Mouse (Mus musculus): Measurements from ENCODE around the gene Mier3. TPM values are rescaled to one million over a fixed set of nuclear protein-coding genes. Genes with fewer than 3 reads are reported as not detected.

Mier3 gene
- polyA plus RNA-seq, 2 experiments: 23.3 to 31.2 TPM

GRCm38 (mm10) chr13:111658501-111659280 lies 22.1 kb upstream of the Mier3 start:
- TF ChIP-seq POLR2A (IDR thresholded peaks at IDR 0.05; ENCODE audit: borderline replicate concordance, extremely low read depth, insufficient read depth, insufficient read length): no peak
- H3K4me2 ChIP-seq (replicated peaks; ENCODE audit: low read depth, low read length, severe bottlenecking): peak overlapping the region; percentile 16
- H3K4me1 ChIP-seq (ENCODE audit: control insufficient read depth, insufficient read depth, low read length): peaks cover 21% of the 10 kb centered on the region
- H3K9me3 ChIP-seq (ENCODE audit: control insufficient read depth, low read length): no peaks in the 10 kb centered on the region
- no peaks in the 10 kb centered on the region for H3K27me3 ChIP-seq (ENCODE audit: control insufficient read depth, insufficient read depth, low read length)
- ATAC-seq (ENCODE audit: low FRiP score, low read depth) (peak; percentile 87), DNase-seq (ENCODE audit: low spot score) (peak; percentile 79)
- peak overlapping the region; percentile 81 for H3K27ac ChIP-seq (replicated peaks; ENCODE audit: low read depth, low read length)
- H3K4me3 ChIP-seq (replicated peaks; ENCODE audit: low read length): no peak overlapping the region
- WGBS: 26% methylated on average over 12 of the region's 12 CpGs
- no peak overlapping the region for H3K9ac ChIP-seq (ENCODE audit: low read depth, low read length, severe bottlenecking)
- H3K36me3 ChIP-seq (ENCODE audit: control insufficient read depth, insufficient read depth, low read length): no peaks in the 10 kb centered on the region

- H3K9ac ChIP-seq (ENCODE audit: low read depth, low read length, severe bottlenecking): no peak overlapping the region
- H3K27me3 ChIP-seq (ENCODE audit: control insufficient read depth, insufficient read depth, low read length): no peaks in the 10 kb centered on the region
- no peak overlapping the region for H3K27ac ChIP-seq (replicated peaks; ENCODE audit: low read depth, low read length)
- H3K4me3 ChIP-seq (replicated peaks; ENCODE audit: low read length): no peak overlapping the region
- no peak for TF ChIP-seq POLR2A (IDR thresholded peaks at IDR 0.05; ENCODE audit: borderline replicate concordance, extremely low read depth, insufficient read depth, insufficient read length)
- H3K9me3 ChIP-seq (ENCODE audit: control insufficient read depth, low read length): no peaks in the 10 kb centered on the region
- no peak for DNase-seq (ENCODE audit: low spot score)
- no peak for ATAC-seq (ENCODE audit: low FRiP score, low read depth)
- H3K36me3 ChIP-seq (ENCODE audit: control insufficient read depth, insufficient read depth, low read length): no peaks in the 10 kb centered on the region
- H3K4me1 ChIP-seq (ENCODE audit: control insufficient read depth, insufficient read depth, low read length): peaks cover 21% of the 10 kb centered on the region
- H3K4me2 ChIP-seq (replicated peaks; ENCODE audit: low read depth, low read length, severe bottlenecking): no peak overlapping the region; the same call in 1 of the 2 replicates
- WGBS: 72% methylated on average over 8 of the region's 8 CpGs
Measured at GRCm38 (mm10) chr13:111659430-111659829, 21.3 kb upstream of the Mier3 start.

GRCm38 (mm10) chr13:111660072-111660471 lies 20.7 kb upstream of the Mier3 start:
- no peak overlapping the region for H3K27ac ChIP-seq (replicated peaks; ENCODE audit: low read depth, low read length)
- H3K4me2 ChIP-seq (replicated peaks; ENCODE audit: low read depth, low read length, severe bottlenecking): no peak overlapping the region
- no peak for TF ChIP-seq POLR2A (IDR thresholded peaks at IDR 0.05; ENCODE audit: borderline replicate concordance, extremely low read depth, insufficient read depth, insufficient read length)
- H3K36me3 ChIP-seq (ENCODE audit: control insufficient read depth, insufficient read depth, low read length): no peaks in the 10 kb centered on the region
- peaks cover 21% of the 10 kb centered on the region for H3K4me1 ChIP-seq (ENCODE audit: control insufficient read depth, insufficient read depth, low read length)
- no peaks in the 10 kb centered on the region for H3K9me3 ChIP-seq (ENCODE audit: control insufficient read depth, low read length)
- no peak for DNase-seq (ENCODE audit: low spot score)
- no peak for ATAC-seq (ENCODE audit: low FRiP score, low read depth)
- no peak overlapping the region for H3K4me3 ChIP-seq (replicated peaks; ENCODE audit: low read length)
- no peaks in the 10 kb centered on the region for H3K27me3 ChIP-seq (ENCODE audit: control insufficient read depth, insufficient read depth, low read length)
- 34% methylated on average over 13 of the region's 13 CpGs for WGBS
- no peak overlapping the region for H3K9ac ChIP-seq (ENCODE audit: low read depth, low read length, severe bottlenecking)

DNA sequence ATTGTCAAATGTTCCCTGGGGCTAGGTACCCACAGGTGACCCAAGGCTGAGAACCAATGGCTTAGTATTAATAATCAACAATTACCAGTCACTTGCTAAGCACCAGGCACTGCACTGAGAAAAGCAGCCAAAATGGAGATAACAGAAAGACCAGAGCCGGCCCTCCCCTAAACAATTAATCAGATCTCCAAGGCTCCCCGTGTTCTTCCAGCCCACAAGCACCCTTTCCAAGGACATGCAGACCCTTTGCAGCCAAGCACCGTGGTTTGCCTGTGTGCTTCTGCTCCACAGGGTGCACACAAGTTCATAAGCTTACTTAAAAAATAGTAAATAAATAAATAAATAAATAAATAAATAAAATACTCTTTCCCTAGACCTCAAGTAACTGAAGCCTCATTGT lies 20.2 kb upstream of the Mier3 start:
- DNase-seq (ENCODE audit: low spot score): no peak
- Histone ChIP-seq H3K4me1 (ENCODE audit: control insufficient read depth, insufficient read depth, low read length) (peaks cover 21% of the 10 kb centered on the region), H3K36me3 (ENCODE audit: control insufficient read depth, insufficient read depth, low read length) (no peaks in the 10 kb centered on the region), H3K9ac (ENCODE audit: low read depth, low read length, severe bottlenecking) (no peak overlapping the region), H3K27me3 (ENCODE audit: control insufficient read depth, insufficient read depth, low read length) (no peaks in the 10 kb centered on the region), H3K4me3 (replicated peaks; ENCODE audit: low read length) (no peak overlapping the region), H3K4me2 (replicated peaks; ENCODE audit: low read depth, low read length, severe bottlenecking) (no peak overlapping the region), H3K9me3 (ENCODE audit: control insufficient read depth, low read length) (no peaks in the 10 kb centered on the region), H3K27ac (replicated peaks; ENCODE audit: low read depth, low read length) (no peak overlapping the region)
- ATAC-seq (ENCODE audit: low FRiP score, low read depth): no peak
- TF ChIP-seq POLR2A (IDR thresholded peaks at IDR 0.05; ENCODE audit: borderline replicate concordance, extremely low read depth, insufficient read depth, insufficient read length): no peak
- WGBS: 64% methylated on average over 3 of the region's 3 CpGs

DNA sequence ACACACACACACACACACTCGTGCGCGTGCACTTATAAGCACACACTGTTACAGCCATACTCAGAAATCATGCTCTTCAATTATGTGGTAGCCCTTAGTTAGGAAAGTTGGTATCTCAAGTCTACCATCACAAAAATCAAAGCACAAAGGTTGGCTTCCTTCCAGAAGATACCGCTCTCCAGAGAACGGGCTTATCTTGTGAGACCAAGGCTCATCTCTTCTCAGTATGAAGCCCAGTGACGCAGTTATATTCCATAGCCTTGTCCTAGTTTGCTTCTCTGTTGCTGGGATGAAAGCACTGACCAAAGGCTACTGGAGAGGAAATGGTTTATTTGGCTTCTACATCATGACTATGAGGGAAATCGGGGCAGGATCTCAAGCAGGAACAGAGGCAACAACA lies 12.8 kb upstream of the Mier3 start:
- H3K9me3 ChIP-seq (ENCODE audit: control insufficient read depth, low read length): no peaks in the 10 kb centered on the region
- TF ChIP-seq POLR2A (IDR thresholded peaks at IDR 0.05; ENCODE audit: borderline replicate concordance, extremely low read depth, insufficient read depth, insufficient read length): no peak
- no peak overlapping the region for H3K9ac ChIP-seq (ENCODE audit: low read depth, low read length, severe bottlenecking)
- ATAC-seq (ENCODE audit: low FRiP score, low read depth) (no peak), DNase-seq (ENCODE audit: low spot score) (no peak)
- no peaks in the 10 kb centered on the region for H3K27me3 ChIP-seq (ENCODE audit: control insufficient read depth, insufficient read depth, low read length)
- no peaks in the 10 kb centered on the region for H3K4me1 ChIP-seq (ENCODE audit: control insufficient read depth, insufficient read depth, low read length)
- H3K4me3 ChIP-seq (replicated peaks; ENCODE audit: low read length): no peak overlapping the region
- no peak overlapping the region for H3K4me2 ChIP-seq (replicated peaks; ENCODE audit: low read depth, low read length, severe bottlenecking)
- H3K36me3 ChIP-seq (ENCODE audit: control insufficient read depth, insufficient read depth, low read length): no peaks in the 10 kb centered on the region
- WGBS: 89% methylated on average over 7 of the region's 7 CpGs
- H3K27ac ChIP-seq (replicated peaks; ENCODE audit: low read depth, low read length): no peak overlapping the region

Measured in limb, embryonic 14.5 days (tissue).